Mouse (Mus musculus) heart, postnatal 25 days (tissue): ENCODE data around the gene Rfx3. TPM values are rescaled to one million over a fixed set of nuclear protein-coding genes. Genes with fewer than 3 reads are reported as not detected.

Experiments used
- DNase-seq: peaks from one replicate; pipeline ENCODE4 v3.0.0; 2022; ENCODE audit warnings: low spot score
- intact Hi-C: fragments of 180-260 bp; cut with DNase I; formaldehyde crosslinking; loops from one replicate; pipeline ENCODE4 v1.15.1; 2025
- total RNA-seq, 2 experiments: library from RNA; stranded (reverse); gene quantifications; 2 replicates each; pipeline ENCODE4 v1.2.3; 2021

Gene Rfx3
- total RNA-seq, 2 experiments from 2014 or later: 4.1 to 6.7 TPM

GRCm38 (mm10) chr19:27747301-27747700 is 263.7 kb downstream of the Rfx3 start:
- intact Hi-C loops: no loop called here
- DNase-seq: no peak

DNA sequence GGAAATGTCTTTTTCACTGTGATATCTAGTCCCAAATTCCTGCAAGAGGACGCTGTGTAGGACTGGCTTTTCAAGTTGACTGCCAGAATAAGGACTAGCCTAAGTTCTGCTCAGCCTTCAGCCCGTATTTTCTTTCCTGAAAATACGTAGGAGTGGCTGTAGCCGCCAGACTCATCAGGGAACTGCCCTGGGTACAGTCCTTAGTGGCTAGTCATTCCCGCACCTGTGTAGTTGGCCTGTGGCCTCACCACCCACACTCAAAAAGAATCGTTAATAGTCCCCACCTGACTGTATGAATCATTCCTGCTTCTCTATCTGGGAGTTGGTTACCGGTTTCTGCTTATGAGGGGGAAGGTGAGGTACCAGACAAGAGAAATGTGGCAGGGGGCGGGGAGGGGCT is 272.1 kb downstream of the Rfx3 start:
- DNase-seq: no peak
- intact Hi-C loops: no loop called here

DNA sequence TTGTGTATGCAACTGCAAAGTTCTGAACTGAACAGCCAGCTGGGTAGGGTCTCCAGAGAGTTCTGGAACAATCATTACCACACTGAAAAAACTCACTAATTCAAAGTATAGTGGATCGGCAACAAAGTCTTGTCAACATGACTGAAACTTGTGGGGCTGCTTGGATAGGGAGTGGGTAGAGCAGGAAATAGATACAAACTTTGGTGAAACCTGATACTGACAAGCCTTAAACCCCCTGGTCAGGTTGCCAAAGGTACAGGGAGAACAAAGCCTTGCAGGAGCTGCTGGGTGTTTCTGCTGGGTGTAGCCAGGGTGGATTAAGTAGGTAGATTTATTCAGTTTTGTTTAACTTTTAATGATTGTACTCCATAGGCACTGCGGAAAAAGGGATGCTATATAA is 274.4 kb downstream of the Rfx3 start:
- intact Hi-C loops: no loop called here
- DNase-seq: no peak

- intact Hi-C loops: no loop called here
- no peak for DNase-seq
These were observed 292.0 kb downstream of the Rfx3 start for GRCm38 (mm10) chr19:27718931-27719330.

GRCm38 (mm10) chr19:27716274-27716673 is 294.7 kb downstream of the Rfx3 start:
- intact Hi-C loops: no loop called here
- DNase-seq: no peak
